Mouse (Mus musculus): ENCODE results near the gene Sh3bp1.

DNA sequence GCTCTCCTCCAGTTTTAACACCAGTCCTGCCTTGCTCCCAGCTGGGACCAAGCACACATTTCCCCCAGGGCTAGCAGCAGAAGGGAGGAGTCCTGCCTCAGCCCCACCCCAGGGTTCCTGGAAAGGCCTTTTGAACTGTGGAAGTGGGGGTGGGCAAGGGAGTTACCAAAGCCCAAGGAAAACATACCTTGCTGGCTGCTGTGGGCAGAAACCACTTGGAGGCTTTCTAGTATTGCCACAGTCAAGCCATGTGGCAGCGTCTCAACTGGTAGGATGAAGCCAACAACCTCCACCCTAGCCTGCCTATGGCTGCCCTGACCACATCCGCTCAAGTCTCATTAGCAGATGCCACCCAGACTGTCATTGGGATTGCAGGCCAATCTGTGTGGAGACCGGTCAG lies 3.4 kb upstream of the Sh3bp1 start:
- no peak for TF ChIP-seq CTCF (IDR thresholded peaks at IDR 0.05 in 2 of 3, conservative IDR thresholded peaks at IDR 0.05 in 1 of 3; ENCODE audit: control insufficient read depth in 1 of 3, insufficient read depth in 1 of 3, low read depth in 2 of 3, low read length in 3 of 3, poor library complexity in 1 of 3, severe bottlenecking in 1 of 3)
- no peak for TF ChIP-seq USF2 (IDR thresholded peaks at IDR 0.05; ENCODE audit: borderline replicate concordance in 1 of 2, insufficient read depth in 1 of 2, low read depth in 1 of 2, low read length in 2 of 2)
- TF ChIP-seq TAL1 (IDR thresholded peaks at IDR 0.05; ENCODE audit: low read length), result no peak
- TF ChIP-seq MAX (IDR thresholded peaks at IDR 0.05; ENCODE audit: low read length), result no peak
- no peak for TF ChIP-seq NELFE (IDR thresholded peaks at IDR 0.05; ENCODE audit: low read depth, low read length)
- no peak for TF ChIP-seq EP300 (IDR thresholded peaks at IDR 0.05; ENCODE audit: low read depth in 1 of 2, low read length in 2 of 2)
- TF ChIP-seq HCFC1 (IDR thresholded peaks at IDR 0.05; ENCODE audit: low read depth, low read length), result no peak
- no peak for TF ChIP-seq E2F4 (IDR thresholded peaks at IDR 0.05; ENCODE audit: borderline replicate concordance, low read depth, low read length)
- TF ChIP-seq CHD2 (IDR thresholded peaks at IDR 0.05; ENCODE audit: low read length), result no peak
- no peak for TF ChIP-seq JUND (IDR thresholded peaks at IDR 0.05; ENCODE audit: low read depth, low read length)
- TF ChIP-seq MEF2A (IDR thresholded peaks at IDR 0.05; ENCODE audit: extremely low read depth, insufficient replicate concordance, low read depth, low read length, poor library complexity, severe bottlenecking), result no peak
- no peak for TF ChIP-seq ZKSCAN1 (IDR thresholded peaks at IDR 0.05; ENCODE audit: low read depth, low read length)
- TF ChIP-seq MAFK (IDR thresholded peaks at IDR 0.05; ENCODE audit: borderline replicate concordance, low read depth, low read length), result no peak
